Mouse (Mus musculus) heart, postnatal 36 days (tissue): Measurements from ENCODE around the gene Mrpl9. TPM values are rescaled to one million over a fixed set of nuclear protein-coding genes. Genes with fewer than 3 reads are reported as not detected.

Source experiments
- total RNA-seq, 2 experiments: library from RNA; stranded (reverse); gene quantifications; 2 replicates each; pipeline ENCODE4 v1.2.3; 2021

Gene Mrpl9
- total RNA-seq, 2 experiments from 2014 or later = 68.6 to 74.2 TPM

Other genes with a start within 250 kb of the Mrpl9 start
- not detected for gene Gm5286, start 246.6 kb upstream of the Mrpl9 start, total RNA-seq
- not detected for gene Gm4778, start 179.3 kb upstream of the Mrpl9 start, total RNA-seq
- 10 to 100 TPM; 13.7 to 15.6 TPM for gene Them4, start 133.2 kb upstream of the Mrpl9 start, total RNA-seq
- not detected for gene Them5, start 101.2 kb upstream of the Mrpl9 start, total RNA-seq
- under 1 TPM in 1 of 2 experiments, not detected in 1; 0.27 TPM for gene C2cd4d, start 80.9 kb upstream of the Mrpl9 start, total RNA-seq
- 10 to 100 TPM; 31.9 to 48.1 TPM for gene Rorc, start 70.5 kb upstream of the Mrpl9 start, total RNA-seq
- gene Lingo4, start 44.8 kb upstream of the Mrpl9 start, total RNA-seq = under 1 TPM; 0.11 to 0.16 TPM
- 1 to 10 TPM; 4.0 to 5.1 TPM for gene Tdrkh, start 30.0 kb upstream of the Mrpl9 start, total RNA-seq
- gene Oaz3, start 597 bp downstream of the Mrpl9 start, total RNA-seq = not detected
- under 1 TPM in 1 of 2 experiments, not detected in 1; 0.19 TPM for gene Celf3, start 35.0 kb downstream of the Mrpl9 start, total RNA-seq
- gene Riiad1, start 37.0 kb downstream of the Mrpl9 start, total RNA-seq = 1 to 10 TPM in 1 of 2 experiments, under 1 TPM in 1; 0.46 to 1.2 TPM
- 10 to 100 TPM; 27.8 to 28.8 TPM for gene Snx27, start 139.4 kb downstream of the Mrpl9 start, total RNA-seq
- gene Gm10972, start 199.8 kb downstream of the Mrpl9 start, total RNA-seq = not detected
- gene Tuft1, start 215.6 kb downstream of the Mrpl9 start, total RNA-seq = 1 to 10 TPM; 2.5 to 2.9 TPM